Mouse (Mus musculus): ENCODE results near the gene Gas2l1.

Gene Gas2l1

DNA sequence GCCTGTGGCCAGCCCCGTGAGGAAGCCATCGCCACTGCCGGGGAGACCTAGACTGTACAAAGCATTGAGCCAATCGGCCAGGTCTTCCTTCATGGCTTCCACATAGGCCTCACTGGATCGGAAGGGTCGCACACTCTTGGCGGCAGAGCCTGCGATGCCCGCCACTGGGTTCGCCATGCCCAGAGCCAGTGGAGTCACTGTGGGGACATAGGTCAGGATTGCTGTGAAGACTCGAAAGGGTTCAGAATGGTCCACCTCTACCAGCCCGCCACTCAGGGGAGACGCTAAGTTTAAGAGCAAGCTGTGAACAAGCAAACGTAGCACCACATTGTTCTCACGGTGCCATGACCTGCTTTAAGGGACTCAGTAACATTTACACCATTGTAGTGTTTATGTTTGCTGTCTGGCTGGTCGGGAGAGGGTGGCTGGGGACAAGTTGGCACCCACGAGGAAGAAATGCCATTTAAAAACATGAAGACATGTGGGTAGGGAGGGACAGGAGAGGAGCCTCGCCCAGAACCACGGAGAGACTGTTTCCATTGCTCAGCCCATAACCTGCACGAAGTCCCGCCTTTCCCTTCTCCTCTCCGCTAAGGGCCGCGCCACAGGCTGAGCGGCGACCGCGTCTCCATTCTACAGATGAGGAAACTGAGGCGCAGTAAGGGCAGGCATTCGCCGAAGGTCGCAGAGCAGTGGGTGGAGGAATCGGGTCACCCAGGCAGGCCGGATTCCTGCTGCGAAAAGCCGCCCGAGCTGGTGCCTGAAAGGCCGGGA, 658 bp downstream of the Gas2l1 start:
- DNase-seq = no peak

GRCm38 (mm10) chr11:5063561-5064281, 1.4 kb downstream of the Gas2l1 start:
- DNase-seq = no peak

DNA sequence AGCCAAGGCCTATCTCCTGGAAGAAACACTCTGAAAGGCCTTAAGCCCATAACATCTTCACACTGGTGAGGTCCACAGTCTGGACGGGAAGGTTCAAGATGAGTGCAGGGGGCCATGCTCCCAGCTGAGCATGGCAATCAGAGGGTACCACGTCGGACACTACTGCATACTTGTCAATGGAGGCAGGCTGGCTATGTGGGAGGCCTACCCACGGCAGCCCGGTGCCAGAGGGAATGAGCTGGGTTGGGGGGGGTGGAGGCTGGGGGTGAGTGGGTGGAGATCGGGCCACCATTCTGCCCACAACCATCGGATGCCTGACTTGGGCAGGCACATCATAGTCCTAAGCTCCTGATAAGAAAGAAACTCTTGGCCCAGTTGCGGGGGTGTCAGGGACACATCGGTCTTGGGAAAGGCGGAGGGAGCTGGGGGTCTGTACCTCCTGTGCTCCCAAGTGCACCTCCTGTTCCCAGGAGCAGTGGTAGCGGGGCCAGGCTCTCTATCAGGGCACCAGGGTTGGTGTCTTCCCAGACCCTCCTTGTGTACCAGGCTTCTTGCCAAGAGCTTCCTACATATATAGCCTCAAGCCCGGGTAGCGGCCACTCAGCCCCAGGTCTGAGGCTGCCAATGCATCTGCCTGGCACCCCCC, 2.1 kb downstream of the Gas2l1 start:
- no peak for DNase-seq

DNA sequence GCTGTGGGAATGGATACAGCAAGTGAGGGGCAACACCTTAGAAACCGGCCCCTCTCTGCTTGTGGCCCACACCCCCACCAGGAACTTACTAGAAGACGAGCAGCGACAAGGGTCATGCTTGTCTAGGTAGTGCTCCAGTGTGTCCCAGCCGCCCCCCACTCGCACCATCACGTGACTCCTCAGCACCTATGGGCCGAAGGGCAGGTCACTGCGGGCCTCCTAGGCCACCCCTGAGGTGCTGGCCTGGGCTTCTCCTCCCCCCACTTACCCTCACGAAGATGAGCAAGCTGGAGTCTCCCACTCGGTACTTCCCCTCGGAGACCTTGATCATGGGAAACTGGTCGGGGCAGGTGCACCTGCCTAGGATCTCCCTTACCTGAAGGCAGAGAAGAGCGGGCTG, 2.8 kb downstream of the Gas2l1 start:
- no peak for DNase-seq

DNA sequence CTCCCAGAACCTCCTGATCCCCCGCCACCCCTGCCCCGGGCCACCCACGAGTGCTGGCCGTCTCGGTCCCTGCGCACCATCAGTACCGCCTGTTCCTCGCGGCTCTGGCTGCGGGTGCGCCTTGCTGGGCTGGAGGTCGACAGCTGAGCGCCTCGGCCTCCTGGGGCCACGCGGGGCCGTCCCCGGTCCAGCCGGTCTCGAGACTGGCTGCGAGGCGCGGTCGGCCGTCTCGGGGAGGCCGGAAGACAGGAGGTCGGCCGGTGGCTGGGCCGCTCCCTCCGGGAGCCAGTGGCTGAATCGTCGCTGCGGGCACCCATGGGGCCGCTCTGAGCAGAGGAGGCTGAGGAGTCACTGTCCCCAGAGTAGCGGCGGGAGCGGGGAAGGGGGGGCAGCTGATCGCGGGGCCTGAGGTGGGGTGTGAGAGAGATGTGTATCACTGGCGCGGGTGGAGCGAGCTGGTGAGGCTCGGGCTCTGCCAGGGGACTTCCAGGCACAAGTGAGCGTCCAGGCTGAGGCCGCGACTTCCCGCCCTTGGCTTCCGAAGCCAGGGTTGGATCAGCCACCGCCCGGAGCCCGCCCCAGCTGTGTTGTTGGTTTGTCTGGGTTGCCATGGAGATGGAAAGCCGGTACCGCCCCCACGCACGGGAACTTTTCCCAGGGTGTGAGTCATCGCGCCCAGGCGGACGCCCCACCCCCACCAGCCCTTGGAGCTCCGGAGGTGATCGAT, 3.6 kb downstream of the Gas2l1 start:
- DNase-seq = peak; percentile 91 to 93

DNA sequence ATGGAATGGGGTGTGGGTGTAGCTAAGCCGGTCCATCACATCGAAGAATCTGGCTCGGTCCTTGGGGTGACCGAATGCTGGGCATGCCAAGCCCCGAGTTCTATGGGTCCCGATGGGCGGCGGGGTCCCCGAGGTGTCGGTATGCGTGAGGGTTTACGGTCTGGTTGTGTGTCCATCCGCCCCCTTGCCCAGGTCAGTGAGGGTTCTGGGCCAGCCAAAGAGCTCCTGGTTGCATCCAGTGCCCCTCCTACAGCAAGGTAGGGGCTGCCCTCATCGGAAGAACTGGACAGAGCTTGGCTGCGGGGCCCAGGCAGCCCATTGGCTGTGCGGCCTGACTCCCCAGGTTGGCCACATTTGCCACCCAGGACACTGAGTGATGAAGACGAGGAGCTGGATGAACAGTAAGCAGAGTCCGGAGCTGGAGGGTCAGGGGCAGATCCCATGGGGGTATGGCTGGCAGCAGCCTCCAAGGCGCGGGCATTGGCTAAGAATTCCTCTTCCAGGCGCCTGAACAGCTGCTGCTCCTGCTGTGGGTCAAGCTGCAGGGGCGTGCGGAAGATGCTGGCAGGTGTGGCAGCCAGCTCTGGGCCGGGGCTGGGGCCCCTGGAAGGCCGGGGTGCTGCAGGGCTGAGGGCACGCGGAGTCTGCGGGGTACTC, 4.2 kb downstream of the Gas2l1 start:
- DNase-seq = no peak

- DNase-seq = peak in 1 of 2 experiments; percentile 27
Observed at GRCm38 (mm10) chr11:5059704-5060156, 5.4 kb downstream of the Gas2l1 start.

GRCm38 (mm10) chr11:5059230-5059629, 5.9 kb downstream of the Gas2l1 start:
- no peak for DNase-seq

DNA sequence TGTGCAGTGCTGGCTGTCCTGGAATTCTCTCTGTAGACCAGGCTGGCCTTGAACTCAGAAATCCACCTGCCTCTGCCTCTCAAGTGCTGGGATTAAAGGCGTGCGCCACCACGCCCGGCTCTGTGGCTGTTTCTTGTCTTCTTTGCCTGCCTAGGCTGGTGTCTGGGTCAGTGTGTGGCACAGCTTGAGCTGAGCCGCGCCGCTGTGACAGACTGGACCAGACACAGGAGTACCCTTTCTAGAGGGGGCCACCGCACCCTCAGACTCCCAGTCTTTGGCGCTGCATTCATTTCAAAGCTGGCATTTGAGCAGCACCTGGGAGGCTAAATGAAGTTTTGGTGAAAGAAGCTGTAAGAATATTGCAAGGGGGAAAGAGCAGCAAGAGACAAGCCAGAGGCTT, 6.3 kb downstream of the Gas2l1 start:
- DNase-seq = no peak

DNA sequence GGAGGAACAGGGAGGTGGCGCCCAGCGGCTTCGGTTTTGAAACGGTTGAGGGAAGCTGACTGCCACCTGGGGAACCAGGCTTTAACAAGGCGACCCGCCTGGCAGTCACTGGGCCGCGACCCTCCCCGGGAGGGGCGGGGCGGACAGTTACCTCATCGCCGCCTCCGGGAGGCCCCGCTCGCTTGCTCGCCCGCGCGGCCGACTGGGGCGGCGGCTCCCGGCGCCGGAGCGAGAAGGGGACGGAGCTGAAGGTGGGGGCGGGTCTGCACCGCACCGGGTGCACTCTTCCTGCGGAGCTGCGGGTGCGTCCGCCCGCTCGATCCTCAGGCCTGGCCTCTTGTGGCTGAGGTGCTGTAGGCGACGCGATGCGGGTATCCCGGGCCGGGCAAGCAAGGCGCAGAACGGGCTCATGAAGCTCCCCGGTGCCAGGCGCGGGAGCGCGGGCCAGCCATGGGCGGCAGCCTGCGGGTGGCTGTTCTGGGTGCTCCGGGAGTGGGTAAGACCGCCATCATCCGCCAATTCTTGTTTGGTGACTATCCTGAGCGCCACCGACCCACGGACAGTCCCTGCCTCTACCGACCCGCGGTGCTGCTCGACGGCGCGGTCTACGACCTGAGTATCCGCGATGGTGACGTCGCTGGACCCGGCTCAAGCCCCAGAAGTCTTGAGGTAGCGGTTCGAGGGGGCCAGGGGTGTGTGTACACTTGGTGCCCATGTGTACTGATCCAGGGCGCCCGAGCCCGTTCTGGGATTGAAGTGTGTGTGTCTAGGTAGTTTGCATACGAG, 7.1 kb downstream of the Gas2l1 start, which contains the start of gene Rasl10a:
Gene Rasl10a, plus strand, starts transcription at position 273 of the 786 bp plus-strand sequence.
- peak in 1 of 2 experiments; percentile 50 for DNase-seq

- DNase-seq = no peak
Observed at GRCm38 (mm10) chr11:5057541-5057855, 7.6 kb downstream of the Gas2l1 start.

DNA sequence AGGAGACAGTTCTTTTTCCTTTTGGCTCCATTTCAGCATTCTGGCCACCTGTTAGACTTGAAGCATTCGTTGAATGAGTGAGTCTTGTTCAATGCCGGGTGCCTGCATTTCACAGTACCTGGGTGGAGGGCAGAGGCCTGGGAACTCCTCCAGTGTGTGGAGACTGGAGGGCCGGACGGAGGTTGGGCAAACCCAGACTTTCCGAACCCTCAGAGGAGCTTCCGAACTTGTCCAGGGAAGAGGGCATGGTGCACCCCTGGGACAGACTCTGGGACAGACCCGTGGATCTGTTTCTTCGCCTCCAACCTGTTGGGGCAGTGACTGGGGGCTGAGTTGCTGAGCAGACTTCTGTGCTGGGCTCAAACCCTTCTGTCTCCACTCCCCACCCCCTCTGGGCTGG, 8.1 kb downstream of the Gas2l1 start:
- no peak for DNase-seq

DNA sequence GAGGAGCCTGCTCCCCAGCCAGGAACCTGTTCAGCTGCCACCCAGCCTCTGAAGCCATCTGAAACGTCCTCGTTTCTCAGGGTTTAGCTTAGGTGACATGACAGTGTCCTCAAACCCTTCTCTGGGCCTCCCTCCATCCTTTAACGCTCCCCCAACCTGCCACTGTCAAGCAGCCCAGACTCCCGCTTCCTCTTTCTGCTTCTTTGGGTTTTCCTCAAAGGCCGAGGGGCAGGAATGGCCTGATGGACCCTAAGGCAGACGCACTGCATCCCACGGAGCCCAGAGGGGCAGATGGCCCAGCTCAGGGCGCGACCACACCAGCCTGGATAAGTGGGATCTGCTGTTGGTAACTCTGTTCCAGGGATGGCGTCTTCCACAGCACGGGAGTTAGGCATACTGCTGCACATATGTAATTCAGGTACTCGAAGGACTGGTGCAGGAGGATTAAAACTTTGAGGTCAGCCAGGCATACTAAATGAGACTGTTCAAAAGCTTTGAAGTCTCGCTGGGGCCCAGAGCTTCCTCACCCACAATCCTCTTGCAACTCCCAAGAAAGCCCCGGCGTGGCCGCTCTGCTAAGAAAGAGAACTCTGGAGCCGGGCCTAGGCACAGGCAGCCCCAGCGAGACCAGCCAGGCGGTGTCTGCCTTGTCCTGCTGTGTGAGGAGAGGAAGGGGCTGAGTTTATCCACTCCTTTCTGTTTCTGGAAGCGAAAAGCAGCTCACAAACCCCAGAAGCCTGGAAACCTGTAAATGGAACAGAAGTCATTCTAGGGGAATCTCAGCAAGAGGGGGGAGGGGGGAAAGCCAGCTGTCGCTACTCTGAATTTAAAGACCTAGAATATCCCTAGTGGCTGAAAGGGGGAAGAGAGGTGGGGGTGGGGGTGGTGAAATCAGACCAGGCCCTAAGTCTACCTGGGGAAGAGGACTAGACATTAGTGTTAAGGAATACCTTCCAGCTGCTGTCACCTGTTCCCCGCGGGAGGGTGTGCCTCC, 8.9 kb downstream of the Gas2l1 start:
- DNase-seq = no peak

DNA sequence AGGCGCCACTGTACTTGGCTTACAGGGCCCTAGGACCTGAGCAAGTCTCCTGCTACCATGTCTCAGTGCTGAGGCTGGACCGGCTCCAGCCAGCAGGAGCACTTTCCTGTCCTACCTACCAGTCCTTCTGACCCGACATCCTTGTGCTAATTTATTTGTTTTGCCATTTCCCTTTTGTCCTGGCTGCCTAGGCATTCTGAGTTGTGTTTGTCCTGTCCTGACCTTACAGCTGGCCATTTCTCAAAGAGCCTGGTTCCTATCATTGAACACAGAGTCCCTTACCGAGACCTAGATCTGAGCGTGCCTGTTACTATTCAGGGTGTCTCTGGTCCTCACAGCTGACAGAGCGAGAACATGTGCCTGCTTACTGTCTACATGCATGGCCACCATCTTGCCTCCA, 10.3 kb downstream of the Gas2l1 start:
- DNase-seq = peak; percentile 25 to 46

DNA sequence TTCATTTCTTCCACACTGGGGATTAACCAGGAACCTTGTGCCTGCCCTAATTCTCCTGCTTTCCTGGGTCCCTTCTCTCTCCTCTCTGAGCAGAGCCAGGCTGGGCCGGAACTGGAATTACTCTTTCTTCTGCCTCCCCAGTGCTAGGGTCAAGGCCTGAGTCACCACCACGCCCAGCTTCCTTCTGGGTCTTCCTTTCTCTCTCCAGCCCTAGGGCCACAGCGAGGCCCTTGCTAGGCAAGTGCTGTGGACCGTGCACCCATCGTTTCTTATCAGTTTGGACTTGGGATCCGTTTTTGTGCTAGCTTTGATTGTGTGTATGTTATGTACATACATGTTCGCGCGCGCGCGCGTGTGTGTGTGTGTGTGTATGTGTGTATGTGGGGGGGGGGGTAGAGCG, 11.0 kb downstream of the Gas2l1 start:
- DNase-seq = no peak

GRCm38 (mm10) chr11:5052200-5052854, 12.8 kb downstream of the Gas2l1 start:
- DNase-seq = no peak

- DNase-seq = no peak
Observed at GRCm38 (mm10) chr11:5051629-5052028, 13.5 kb downstream of the Gas2l1 start.

- no peak for DNase-seq
Observed at GRCm38 (mm10) chr11:5046321-5046926, 18.7 kb downstream of the Gas2l1 start.

GRCm38 (mm10) chr11:5042645-5043381, 22.3 kb downstream of the Gas2l1 start:
- no peak for DNase-seq
